Mouse (Mus musculus): ENCODE results near the gene Mfsd11. TPM values are rescaled to one million over a fixed set of nuclear protein-coding genes. Genes with fewer than 3 reads are reported as not detected.

Gene Mfsd11
- total RNA-seq, 1 experiment from 2014 or later: 39.6 TPM

Other genes starting within 250 kb of the Mfsd11 start
- gene Rhbdf2, start 225.4 kb upstream of the Mfsd11 start, total RNA-seq (2021): 17.7 and 24.6 TPM in 2 replicates
- 9.2 and 13.0 TPM in 2 replicates for gene Prcd, start 198.9 kb upstream of the Mfsd11 start, total RNA-seq (2021)
- 18.7 and 25.4 TPM in 2 replicates for gene Cygb, start 198.1 kb upstream of the Mfsd11 start, total RNA-seq (2021)
- not detected in 2 replicates for gene St6galnac1, start 76.9 kb upstream of the Mfsd11 start, total RNA-seq (2021)
- gene Mxra7, start 24.4 kb upstream of the Mfsd11 start, total RNA-seq (2021): 26.0 and 44.7 TPM in 2 replicates
- gene Mettl23, start 9.2 kb upstream of the Mfsd11 start, total RNA-seq (2021): 21.7 and 29.6 TPM in 2 replicates
- gene Jmjd6, start 9.0 kb upstream of the Mfsd11 start, total RNA-seq (2021): 28.4 and 38.5 TPM in 2 replicates
- gene Srsf2, start 654 bp downstream of the Mfsd11 start, total RNA-seq (2021): 254 and 258 TPM in 2 replicates
- 0.57 and 0.94 TPM in 2 replicates for gene Mgat5b, start 66.4 kb downstream of the Mfsd11 start, total RNA-seq (2021)